Mouse (Mus musculus): Measurements from ENCODE around the gene Sap18. TPM values are rescaled to one million over a fixed set of nuclear protein-coding genes. Genes with fewer than 3 reads are reported as not detected.
A peak's percentile ranks its signal among the peaks of the same experiment; 100 is the strongest.
"Not testable (repeated sequence)": the region's sequence is repeated elsewhere in the genome, so short reads cannot be mapped to it uniquely, and the experiment has no call there.

The Sap18 gene
- total RNA-seq, 1 experiment from 2014 or later = 35.1 TPM

DNA sequence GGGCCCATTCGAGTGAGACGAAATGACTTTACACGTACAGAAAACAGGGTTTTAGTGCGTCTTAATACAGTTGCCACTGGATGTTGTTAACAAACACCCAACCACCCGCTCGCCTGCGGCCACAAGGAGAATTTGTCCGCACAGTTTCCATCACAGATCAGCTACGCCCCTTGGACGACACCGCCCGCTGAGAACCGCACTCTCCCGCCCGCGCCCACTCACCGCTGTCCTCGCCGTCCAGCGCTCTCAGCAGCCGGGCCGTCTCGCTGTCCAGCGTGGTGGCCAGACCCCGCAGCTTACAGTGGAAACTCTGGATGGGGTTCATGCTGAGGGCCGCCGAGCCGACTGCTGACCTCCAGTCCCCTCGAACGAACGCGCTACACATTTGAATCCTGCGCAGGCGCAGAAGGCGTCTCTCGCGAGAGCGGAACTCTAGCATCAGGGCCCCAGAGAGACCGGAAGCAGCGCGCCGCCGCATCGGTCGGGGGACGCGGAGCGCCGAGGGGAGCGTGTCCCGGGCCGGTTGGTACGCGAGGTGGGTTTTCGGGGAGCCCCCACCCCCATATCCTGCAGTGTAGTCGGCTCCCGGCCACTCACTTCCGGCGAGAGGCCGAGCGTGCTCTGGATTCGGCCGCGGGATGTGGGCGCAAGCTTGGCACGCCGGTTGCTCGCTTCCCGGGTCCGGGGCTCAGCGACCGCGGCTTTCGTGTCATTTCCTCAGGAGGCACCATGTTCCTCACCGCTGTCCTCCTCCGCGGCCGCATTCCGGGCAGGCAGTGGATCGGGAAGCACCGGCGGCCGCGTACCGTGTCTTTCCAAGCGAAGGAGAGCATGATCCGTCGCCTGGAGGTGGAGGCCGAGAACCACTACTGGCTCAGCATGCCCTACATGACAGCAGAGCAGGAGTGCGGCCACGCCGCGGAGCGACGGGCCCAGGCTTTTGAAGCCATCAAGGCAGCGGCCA, 28.1 kb downstream of the Sap18 start, which contains the start of the genes Ska3 and Mrpl57:
TSS of gene Ska3 (minus strand) at position 398 of the 964 bp plus-strand sequence.
TSS of gene Mrpl57 (plus strand) at position 447 of the 964 bp plus-strand sequence.
- DNase-seq = peak; percentile 97

DNA sequence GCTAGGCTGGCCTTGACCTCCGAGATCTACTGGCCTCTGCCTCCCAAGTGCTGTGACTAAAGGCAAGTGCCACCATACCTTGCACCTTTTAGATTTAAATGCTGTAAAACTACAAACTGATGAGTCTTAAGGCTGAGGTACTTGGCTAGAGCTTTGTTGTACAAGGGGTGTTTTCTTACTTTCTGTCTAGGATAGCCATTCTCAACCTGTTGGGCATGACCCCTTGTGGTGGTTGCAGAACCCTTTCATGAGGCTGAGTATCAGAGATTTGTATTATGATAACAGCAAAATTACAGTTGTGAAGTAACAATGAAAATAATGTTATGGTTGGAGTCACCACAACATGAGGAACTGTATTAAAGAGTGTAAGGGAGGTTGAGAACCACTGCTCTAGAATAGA, 29.3 kb downstream of the Sap18 start:
- DNase-seq = no peak

GRCm38 (mm10) chr14:57833526-57833925, 35.5 kb downstream of the Sap18 start:
- no peak for DNase-seq

DNA sequence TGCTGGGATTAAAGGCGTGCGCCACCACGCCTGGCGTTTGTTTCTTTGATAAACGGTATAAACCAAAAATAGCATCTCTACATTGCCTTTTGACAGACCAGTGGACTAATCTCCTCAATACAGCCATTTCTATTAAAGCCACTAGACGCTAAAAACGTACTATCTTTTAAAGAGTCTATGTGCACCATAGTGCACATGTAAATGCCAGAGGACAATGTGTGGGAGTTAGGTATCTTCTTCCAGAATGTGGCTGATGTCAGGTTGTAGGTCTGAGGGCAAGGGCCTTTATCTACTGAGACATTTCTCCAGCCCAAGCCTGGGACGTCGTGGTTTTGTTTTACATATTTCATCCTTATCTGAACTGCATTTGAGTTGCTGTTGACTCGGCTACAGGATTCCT, 37.2 kb downstream of the Sap18 start:
- DNase-seq = no peak

- no peak for DNase-seq
Observed at GRCm38 (mm10) chr14:57844535-57844934, 46.6 kb downstream of the Sap18 start.

DNA sequence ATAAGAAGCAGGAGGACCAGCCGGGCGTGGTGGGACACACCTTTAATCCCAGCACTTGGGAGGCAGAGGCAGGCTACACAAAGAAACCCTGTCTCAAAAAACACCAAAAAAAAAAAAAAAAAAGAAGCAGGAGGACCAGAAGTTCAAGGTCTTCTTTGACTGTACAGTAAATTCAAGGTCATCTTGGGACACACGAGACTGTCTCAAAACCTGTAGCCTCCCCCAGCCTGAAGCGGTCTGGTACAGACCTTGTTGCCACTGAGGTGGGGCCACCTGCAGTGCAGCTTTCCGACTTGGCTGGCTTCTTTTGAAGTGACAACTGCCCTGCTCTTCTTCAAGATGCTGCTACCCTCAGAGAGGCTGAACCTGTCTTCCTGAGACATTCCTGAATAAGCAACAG, 50.1 kb downstream of the Sap18 start:
- DNase-seq = peak; percentile 6

DNA sequence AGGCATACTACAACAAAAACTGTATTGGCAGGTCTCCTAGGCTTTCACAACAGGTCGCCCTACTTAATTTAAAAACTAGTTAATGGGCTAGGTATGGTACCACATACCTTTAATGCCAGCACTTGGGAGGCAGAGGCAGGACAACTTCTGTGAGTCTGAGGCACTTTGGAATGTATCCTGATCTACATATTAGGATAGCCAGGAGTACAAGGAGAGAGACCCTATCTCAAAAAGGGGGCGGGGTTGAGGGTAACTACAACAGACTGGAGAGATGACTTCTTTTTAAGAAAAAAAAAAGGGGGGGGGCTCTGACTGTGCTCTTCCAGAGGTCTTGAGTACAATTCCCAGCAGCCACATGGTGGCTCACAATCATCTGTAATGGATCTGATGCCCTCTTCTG, 50.7 kb downstream of the Sap18 start:
- no peak for DNase-seq

GRCm38 (mm10) chr14:57850330-57850729, 52.4 kb downstream of the Sap18 start:
- peak; percentile 25 for DNase-seq

DNA sequence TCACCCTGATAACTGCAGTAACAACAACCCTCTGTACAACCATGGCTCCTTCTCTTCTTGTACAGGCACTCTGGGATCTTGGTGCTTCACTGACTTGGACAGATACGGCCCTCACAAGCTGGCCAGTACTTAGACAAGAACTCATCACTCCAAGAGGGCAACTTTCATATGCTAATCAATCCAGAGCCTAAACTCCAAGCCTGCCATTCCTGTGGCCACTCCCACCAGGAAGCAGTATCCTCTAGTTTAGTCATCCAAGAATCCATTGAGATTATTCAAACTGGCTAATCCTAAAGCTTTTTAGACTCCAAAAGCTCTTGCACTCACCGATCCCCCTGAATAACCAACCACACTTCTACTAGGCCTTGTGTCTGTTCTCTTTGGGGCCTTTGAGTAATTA, 55.0 kb downstream of the Sap18 start:
- DNase-seq = no peak

DNA sequence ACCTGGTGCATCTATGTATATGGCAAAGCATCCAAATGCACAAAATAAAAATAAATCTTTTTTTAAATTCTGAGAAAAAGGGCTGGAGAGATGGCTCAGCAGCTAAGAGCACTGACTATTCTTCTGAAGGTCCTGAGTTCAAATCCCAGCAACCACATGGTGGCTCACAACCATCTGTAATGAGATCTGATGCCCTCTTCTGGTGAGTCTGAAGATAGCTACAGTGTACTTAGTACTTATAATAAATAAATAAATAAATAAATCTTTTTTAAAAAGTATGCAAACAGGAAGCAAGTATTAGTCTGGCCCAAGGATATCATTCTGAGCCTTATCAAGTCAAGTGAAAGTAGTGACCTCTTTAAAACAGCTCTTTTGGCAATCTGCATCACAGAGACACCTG, 58.1 kb downstream of the Sap18 start:
- not testable (repeated sequence) for DNase-seq

Small RNA genes within 50 kb of the gene (microRNA-seq; reads per million reads assigned to microRNA genes)
- gene Mir3077 = 0.43 to 1.1 reads per million in 2 experiments

Other genes with a start within 250 kb of the Sap18 start
- 26.2 and 34.2 TPM in 2 replicates for gene Eef1akmt1, start 226.6 kb upstream of the Sap18 start, total RNA-seq (2021)
- gene Xpo4, start 132.8 kb upstream of the Sap18 start, total RNA-seq (2021) = 28.2 and 30.0 TPM in 2 replicates
- gene Gm49361, start 52.1 kb upstream of the Sap18 start, total RNA-seq (2021) = 2.0 and 3.4 TPM in 2 replicates
- gene Lats2, start 39.8 kb upstream of the Sap18 start, total RNA-seq (2021) = 37.0 and 45.3 TPM in 2 replicates
- 2.4 and 3.0 TPM in 2 replicates for gene Ska3, start 28.0 kb downstream of the Sap18 start, total RNA-seq (2021)
- 98.1 and 113 TPM in 2 replicates for gene Mrpl57, start 28.1 kb downstream of the Sap18 start, total RNA-seq (2021)
- 31.0 and 35.9 TPM in 2 replicates for gene Zdhhc20, start 92.1 kb downstream of the Sap18 start, total RNA-seq (2021)
- 49.2 and 52.4 TPM in 2 replicates for gene Micu2, start 201.1 kb downstream of the Sap18 start, total RNA-seq (2021)

Data from adrenal gland, postnatal 14 days (tissue).